Mouse (Mus musculus): ENCODE measurements around the gene Abl1. TPM values are rescaled to one million over a fixed set of nuclear protein-coding genes. Genes with fewer than 3 reads are reported as not detected.

Gene Abl1
- 10 to 100 TPM in 1 of 2 experiments, 1 to 10 TPM in 1; 8.3 to 70.7 TPM for polyA plus RNA-seq (2012; fragmentation: generic; extraction: Trizol)

GRCm38 (mm10) chr2:31688074-31688925 is at the start of gene Abl1:
Abl1 (plus strand) TSS chr2:31688376.

GRCm38 (mm10) chr2:31639901-31640608 is 48.1 kb upstream of the Abl1 start, which contains the start of gene Prdm12:
Prdm12 (plus strand) TSS chr2:31640037.

DNA sequence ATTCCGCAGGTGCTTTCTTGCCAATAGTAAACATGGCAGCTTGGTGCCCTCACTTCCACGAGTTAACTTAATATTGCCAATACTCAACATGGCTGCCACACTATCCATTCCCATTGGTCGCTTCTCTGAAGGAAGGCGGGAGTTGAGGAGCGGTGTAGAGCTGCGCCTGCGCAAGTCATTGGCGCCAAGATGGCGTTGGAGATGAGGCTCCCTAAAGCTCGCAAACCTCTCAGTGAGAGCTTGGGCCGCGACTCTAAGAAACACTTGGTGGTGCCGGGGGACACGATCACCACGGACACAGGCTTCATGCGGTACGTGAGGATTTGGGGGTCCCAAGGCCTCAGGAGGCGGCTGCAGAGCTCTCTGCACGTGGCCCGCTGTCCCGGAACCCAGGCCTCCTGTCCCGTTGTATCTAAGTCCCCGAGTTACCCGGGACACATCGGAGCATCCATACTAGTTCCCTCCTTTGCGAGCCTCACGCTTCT is 17.6 kb upstream of the Abl1 start, which contains the start of gene Exosc2:
TSS of gene Exosc2 (plus strand) at position 165 of the 485 bp plus-strand sequence.

DNA sequence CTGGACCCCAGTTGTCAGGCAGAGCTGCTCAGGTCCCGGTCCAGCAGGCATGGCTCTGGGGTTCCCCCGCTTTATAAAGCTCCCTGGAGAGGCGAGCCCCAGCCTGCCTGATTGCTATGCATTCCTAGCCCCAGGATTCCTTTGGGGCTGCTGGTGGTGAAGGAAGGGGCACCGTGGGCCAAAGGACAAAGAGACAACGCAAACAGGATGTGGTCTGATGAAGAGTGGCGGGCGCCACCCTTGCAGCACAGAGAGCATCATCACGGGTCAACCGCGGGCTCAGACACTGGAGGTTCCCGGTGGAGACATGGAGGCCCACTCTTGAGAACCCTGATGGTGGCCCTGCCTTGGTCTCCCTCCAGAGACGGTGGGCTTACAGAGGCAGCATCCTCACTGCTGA is 122.3 kb downstream of the Abl1 start, which contains the start of gene Qrfp:
TSS of gene Qrfp (minus strand) at position 137 of the 400 bp plus-strand sequence.

DNA sequence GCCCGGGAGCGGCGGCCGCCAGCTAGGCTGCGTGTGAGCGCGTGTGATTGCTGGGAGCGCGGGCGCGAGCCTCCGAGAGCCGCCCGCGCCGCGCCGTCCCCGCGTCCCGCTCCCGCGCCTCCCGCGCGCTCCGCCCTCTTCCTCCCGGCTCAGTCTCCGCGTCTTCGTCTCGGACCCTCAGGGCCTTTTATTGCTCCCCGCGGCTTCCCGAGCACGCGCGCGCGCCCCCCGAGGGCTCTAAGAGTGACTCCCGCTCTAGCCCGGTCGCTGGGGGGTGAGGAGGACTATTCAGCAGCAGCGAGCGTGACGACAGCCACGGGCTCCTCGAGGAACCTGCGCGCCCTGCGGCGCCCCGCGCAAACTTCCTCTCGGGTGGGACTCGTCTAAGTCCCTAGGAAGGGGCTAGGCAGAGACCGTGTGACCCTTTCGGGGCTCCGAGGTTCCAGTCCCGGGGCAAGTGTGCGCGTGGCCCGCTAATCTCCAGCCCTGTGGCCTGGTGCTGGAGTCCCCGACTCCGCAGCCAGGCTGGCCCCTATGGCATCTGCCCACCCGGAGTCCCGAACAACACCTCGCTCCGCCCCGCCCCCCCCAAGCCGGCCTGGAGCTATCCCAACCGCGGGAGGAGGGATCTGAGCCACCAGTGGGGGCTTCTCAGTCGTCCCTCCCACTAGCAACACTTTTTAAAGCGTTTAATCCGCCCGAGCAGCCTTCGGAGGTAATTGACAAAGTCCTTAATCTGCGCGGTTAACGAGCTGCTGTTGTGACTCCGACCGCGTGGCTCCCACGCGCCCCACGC is 157.9 kb downstream of the Abl1 start, which contains the start of gene Fibcd1:
TSS of gene Fibcd1 (minus strand) at position 110 of the 796 bp plus-strand sequence.

Other genes with a start within 250 kb of the Abl1 start
- gene Ass1, start 218.2 kb upstream of the Abl1 start, polyA plus RNA-seq (2012; fragmentation: generic; extraction: Trizol), result 10 to 100 TPM; 12.1 to 13.9 TPM
- 10 to 100 TPM in 1 of 2 experiments, 1 to 10 TPM in 1; 5.1 to 14.6 TPM for gene Fubp3, start 115.7 kb upstream of the Abl1 start, polyA plus RNA-seq (2012; fragmentation: generic; extraction: Trizol)
- gene Prdm12, start 48.3 kb upstream of the Abl1 start, polyA plus RNA-seq (2012; fragmentation: generic; extraction: Trizol), result not detected
- 10 to 100 TPM; 25.5 to 34.3 TPM for gene Exosc2, start 17.7 kb upstream of the Abl1 start, polyA plus RNA-seq (2012; fragmentation: generic; extraction: Trizol)
- gene Qrfp, start 122.2 kb downstream of the Abl1 start, polyA plus RNA-seq (2012; fragmentation: generic; extraction: Trizol), result under 1 TPM; 0.12 to 0.27 TPM
- gene Fibcd1, start 157.6 kb downstream of the Abl1 start, polyA plus RNA-seq (2012; fragmentation: generic; extraction: Trizol), result under 1 TPM; 0.02 to 0.22 TPM
- gene Lamc3, start 198.9 kb downstream of the Abl1 start, polyA plus RNA-seq (2012; fragmentation: generic; extraction: Trizol), result under 1 TPM; 0.01 to 0.06 TPM